Mouse (Mus musculus): Measurements from ENCODE around the gene Gipc1. TPM values are rescaled to one million over a fixed set of nuclear protein-coding genes. Genes with fewer than 3 reads are reported as not detected.
A peak's percentile ranks its signal among the peaks of the same experiment; 100 is the strongest.

Gipc1 gene
- total RNA-seq, 2 experiments from 2014 or later: 89.8 to 105 TPM

DNA sequence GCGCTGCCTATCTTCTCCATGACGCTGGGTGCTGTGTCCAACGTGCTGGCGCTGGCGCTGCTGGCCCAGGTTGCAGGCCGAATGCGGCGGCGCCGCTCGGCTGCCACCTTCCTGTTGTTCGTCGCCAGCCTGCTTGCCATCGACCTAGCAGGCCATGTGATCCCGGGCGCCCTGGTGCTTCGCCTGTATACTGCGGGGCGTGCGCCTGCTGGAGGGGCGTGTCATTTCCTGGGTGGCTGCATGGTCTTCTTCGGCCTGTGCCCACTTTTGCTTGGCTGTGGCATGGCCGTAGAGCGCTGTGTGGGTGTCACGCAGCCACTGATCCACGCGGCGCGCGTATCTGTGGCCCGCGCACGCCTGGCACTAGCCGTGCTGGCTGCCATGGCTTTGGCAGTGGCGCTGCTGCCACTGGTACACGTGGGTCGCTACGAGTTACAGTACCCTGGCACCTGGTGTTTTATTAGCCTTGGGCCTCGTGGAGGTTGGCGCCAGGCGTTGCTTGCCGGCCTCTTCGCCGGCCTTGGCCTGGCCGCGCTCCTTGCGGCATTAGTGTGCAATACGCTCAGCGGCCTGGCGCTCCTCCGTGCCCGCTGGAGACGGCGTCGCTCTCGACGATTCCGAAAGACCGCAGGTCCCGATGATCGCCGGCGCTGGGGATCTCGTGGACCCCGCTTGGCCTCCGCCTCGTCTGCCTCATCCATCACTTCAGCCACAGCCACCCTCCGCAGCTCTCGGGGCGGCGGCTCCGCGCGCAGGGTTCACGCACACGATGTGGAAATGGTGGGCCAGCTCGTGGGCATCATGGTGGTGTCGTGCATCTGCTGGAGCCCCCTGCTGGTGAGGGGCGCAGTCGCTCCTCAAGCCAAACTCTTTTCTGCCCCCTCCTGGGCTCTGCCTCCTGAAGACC is 15.8 kb downstream of the Gipc1 start:
- intact Hi-C loops (cut with DNase I): loop anchor here (5.0 kb wide), 1 partner anchor 49 kb away; the partner anchor contains the start of gene Ddx39
- DNase-seq (ENCODE audit: low spot score in 2 of 2): peak in 1 of 2 experiments; percentile 55

DNA sequence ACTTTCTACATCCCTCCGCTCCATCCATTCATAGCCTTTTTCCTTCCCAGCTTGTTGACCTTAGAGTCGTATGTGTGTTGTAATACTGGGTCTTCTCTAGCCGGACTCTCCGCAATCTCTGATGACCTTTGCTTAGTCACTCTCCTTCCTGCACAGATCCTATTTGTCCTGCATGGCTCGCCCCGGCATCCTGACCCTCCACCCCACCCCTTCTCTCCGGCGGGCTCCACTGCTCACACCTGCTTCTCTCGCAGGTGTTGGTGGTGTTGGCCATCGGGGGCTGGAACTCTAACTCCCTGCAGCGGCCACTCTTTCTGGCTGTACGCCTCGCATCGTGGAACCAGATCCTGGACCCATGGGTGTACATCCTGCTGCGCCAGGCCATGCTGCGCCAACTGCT is 16.5 kb downstream of the Gipc1 start:
- intact Hi-C loops (cut with DNase I): loop anchor here (5.0 kb wide), 1 partner anchor 48 kb away; the partner anchor contains the start of gene Ddx39
- no peak for DNase-seq (ENCODE audit: low spot score in 2 of 2)

DNA sequence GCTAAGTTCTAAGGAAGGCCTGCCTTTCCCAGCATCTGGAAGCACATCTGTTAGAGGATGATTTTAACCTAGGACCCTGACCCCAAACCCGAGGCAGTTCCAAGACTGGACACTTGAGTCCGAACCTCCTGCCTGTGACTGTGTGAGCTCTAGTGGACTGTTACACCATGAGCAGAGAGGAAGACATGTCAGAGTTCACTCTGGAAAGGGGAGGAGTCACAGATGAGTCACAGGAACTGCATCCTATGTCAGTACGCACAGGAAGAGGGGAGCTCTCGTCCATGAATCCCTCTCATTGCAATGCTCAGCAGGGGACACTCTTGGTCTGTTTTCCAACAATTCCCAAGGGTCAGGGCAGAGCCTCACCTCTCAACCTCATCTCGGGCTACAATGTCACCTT is 20.5 kb downstream of the Gipc1 start:
- intact Hi-C loops (cut with DNase I): no loop called here
- no peak for DNase-seq (ENCODE audit: low spot score in 2 of 2)

GRCm38 (mm10) chr8:83674497-83674896 is 22.0 kb downstream of the Gipc1 start:
- DNase-seq (ENCODE audit: low spot score in 2 of 2): peak in 1 of 2 experiments; percentile 65

GRCm38 (mm10) chr8:83679866-83680265 is 27.4 kb downstream of the Gipc1 start:
- DNase-seq (ENCODE audit: low spot score in 2 of 2): peak; percentile 59 to 74
- intact Hi-C loops (cut with DNase I): no loop called here

More at GRCm38 (mm10) chr8:83674497-83674896, 22.0 kb downstream of the Gipc1 start:
- intact Hi-C loops (cut with DNase I): no loop called here

GRCm38 (mm10) chr8:83680603-83681002 is 28.1 kb downstream of the Gipc1 start:
- intact Hi-C loops (cut with DNase I): no loop called here
- no peak for DNase-seq (ENCODE audit: low spot score in 2 of 2)

GRCm38 (mm10) chr8:83681099-83681498 is 28.6 kb downstream of the Gipc1 start:
- intact Hi-C loops (cut with DNase I): no loop called here
- no peak for DNase-seq (ENCODE audit: low spot score in 2 of 2)

DNA sequence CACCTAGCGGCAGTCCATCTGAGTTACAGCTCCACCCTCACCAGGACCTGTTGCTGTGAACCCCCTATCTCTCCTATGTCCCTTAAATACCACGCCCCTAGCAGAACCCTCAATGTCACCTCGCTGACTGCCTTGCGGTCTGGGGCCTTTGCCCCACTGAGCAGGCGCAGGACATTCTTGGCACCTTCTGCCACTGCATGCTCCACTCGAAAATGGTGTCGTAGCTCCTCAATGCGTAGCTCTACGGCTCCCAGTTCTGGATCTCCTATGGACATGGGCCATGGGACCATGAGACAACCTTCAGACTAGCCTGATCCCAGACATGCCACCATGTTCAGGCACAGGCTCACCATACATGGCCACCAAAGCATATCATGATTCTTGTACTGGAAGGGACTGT is 32.0 kb downstream of the Gipc1 start:
- no peak for DNase-seq (ENCODE audit: low spot score in 2 of 2)
- intact Hi-C loops (cut with DNase I): no loop called here

DNA sequence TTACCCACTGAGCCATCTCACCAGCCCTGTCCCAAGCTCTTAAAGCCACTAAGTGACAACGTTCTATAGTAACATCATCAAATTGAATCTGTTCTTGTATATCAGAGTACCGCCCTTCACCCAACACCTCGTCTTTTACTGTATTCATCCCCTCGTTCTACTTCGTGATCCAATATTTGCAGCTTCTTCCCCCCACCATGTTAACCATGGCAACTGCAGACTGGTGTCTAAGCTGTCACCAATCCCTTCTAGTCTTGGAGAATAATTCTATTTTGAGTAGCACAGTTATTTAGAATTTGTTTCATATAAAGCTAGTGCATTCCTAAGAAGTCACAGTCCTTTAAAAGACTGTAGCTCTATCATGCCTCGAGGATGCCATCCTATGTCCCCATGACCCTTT is 36.8 kb downstream of the Gipc1 start:
- DNase-seq (ENCODE audit: low spot score in 2 of 2): no peak
- intact Hi-C loops (cut with DNase I): no loop called here

DNA sequence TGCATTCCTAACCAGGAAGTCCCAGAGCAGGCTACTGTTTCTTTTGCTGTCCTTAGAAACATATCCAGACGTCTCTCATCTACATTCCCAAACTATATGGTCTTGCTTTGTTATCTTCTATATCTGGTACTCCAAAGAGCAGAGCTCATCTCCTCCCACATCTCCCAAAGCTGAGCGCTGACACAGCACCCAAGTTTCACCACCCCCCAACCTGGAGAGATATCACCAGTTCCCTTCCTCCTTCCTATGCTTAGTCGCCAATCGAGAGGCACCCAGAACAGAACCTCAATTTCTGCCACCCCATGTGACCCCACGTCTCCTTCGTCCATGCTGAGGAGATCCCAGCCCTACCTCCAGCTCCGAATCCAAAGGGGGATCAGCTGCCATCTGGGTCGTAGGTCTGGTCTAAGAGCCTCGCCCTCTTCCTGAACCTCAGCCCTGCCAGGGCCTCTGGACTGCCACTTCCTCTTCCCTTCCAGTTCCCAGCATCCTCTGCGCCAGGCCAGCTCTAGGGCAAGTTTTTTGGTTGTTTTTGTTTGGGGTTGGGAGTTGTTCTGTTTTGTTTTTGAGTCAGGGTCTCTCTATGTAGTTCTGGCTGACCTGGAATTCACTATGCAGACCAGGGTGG is 41.2 kb downstream of the Gipc1 start:
- intact Hi-C loops (cut with DNase I): no loop called here
- peak in 1 of 2 experiments; percentile 45 for DNase-seq (ENCODE audit: low spot score in 2 of 2)

DNA sequence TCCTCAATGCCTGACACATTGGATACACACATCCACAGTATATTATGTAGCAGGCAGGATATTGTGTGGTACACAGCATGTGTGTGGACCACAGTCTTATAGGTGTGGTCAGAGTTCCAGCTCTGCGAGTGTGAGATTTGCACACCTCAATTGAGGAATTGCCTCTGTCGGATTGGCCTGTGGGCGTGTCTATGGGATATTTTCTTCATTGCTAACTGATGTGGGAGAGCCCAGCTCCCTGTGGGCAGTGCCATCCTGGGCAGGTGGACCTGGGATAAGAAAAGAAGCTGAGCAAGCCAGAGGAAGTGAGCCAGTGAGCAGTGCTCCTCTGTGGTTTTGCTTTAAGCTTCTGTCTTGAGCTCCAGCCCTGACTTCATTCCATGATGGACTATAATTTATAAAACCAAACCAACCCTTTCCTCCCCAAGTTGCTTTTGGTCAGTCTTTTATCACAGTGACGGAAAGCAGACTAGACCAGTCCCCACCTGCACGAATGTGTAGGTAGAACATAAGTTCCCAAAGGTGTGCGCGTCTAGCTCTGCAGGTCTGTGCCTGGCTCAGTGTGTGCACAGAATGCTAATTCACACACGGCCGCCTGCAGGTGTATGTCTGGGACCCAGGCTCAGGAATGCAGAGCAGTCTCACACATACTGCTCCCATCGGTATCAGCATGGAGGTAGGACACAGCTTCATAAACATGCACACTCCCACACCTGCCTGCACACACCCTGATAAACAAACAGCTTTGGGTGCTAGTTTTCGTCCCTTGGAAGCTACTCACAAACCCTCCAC is 42.1 kb downstream of the Gipc1 start:
- intact Hi-C loops (cut with DNase I): loop anchor here (5.0 kb wide), 1 partner anchor 32 kb away; no protein-coding TSS in a partner anchor
- peak in 1 of 2 experiments; percentile 55 for DNase-seq (ENCODE audit: low spot score in 2 of 2)

- no peak for DNase-seq (ENCODE audit: low spot score in 2 of 2)
- intact Hi-C loops (cut with DNase I): loop anchor here (5.0 kb wide), 1 partner anchor 33 kb away; no protein-coding TSS in a partner anchor
Measured at GRCm38 (mm10) chr8:83695351-83696106, 43.1 kb downstream of the Gipc1 start.

- intact Hi-C loops (cut with DNase I): loop anchor here (5.0 kb wide), 1 partner anchor 35 kb away; no protein-coding TSS in a partner anchor
- DNase-seq (ENCODE audit: low spot score in 2 of 2): no peak
Measured at GRCm38 (mm10) chr8:83697374-83698220, 45.1 kb downstream of the Gipc1 start.

- intact Hi-C loops (cut with DNase I): loop anchor here (5.0 kb wide), 1 partner anchor 36 kb away; no protein-coding TSS in a partner anchor
Measured at GRCm38 (mm10) chr8:83698291-83698660, 45.8 kb downstream of the Gipc1 start.

DNA sequence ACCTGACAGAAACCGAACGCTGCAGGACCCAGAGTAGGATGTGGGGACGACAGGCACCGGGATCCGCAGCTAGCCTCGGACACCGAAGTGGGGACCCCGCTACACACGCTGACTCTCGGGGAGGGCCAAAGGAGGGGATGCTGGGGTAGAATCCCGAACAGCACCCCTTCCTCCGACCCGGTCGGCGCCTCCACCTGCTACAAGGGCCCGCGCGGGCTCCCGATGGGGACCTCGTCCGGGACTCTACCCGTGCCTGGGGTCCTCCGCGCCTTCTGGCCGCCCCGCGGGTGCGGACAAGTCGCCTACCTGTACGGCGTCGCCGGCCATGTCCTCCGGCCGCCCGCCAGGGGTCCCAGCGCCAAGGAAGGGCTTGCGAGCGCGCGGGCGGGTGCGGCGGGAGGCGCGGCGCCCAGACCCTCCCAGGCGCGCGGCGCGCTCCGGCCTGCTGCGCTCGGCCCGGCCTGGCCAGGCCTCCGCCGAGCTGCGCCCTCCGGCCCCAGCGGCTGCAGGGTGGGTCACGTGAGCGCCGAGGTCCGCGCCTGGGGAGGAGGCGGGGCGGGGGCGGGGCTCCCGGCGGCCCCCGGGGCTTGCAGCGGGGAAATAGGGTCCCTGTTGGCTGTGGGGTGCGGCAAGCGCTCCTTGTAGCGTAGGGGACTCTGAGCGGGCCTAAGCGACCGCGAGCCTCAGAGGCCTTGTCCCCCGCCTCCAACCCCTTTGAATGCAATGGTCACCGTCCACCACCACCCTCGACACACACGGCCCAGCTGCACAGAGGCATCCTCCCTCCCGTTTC is 46.4 kb downstream of the Gipc1 start, which contains the start of gene Pkn1:
Pkn1 (minus strand) TSS at position 519 of the 793 bp plus-strand sequence.
- intact Hi-C loops (cut with DNase I): loop anchor here (5.0 kb wide), 1 partner anchor 37 kb away; no protein-coding TSS in a partner anchor
- peak; percentile 59 to 74 for DNase-seq (ENCODE audit: low spot score in 2 of 2)

More at GRCm38 (mm10) chr8:83698291-83698660, 45.8 kb downstream of the Gipc1 start:
- peak in 1 of 2 experiments; percentile 62 for DNase-seq (ENCODE audit: low spot score in 2 of 2)

GRCm38 (mm10) chr8:83699566-83699965 is 47.1 kb downstream of the Gipc1 start:
- DNase-seq (ENCODE audit: low spot score in 2 of 2): no peak
- intact Hi-C loops (cut with DNase I): loop anchor here (5.0 kb wide), 1 partner anchor 37 kb away; no protein-coding TSS in a partner anchor

All from left cerebral cortex, postnatal 36 days (tissue).